Mouse (Mus musculus) embryonic facial prominence, embryonic 15.5 days (tissue): ENCODE results near the gene Pcsk4. TPM values are rescaled to one million over a fixed set of nuclear protein-coding genes. Genes with fewer than 3 reads are reported as not detected.

ENCODE experiments used
- ATAC-seq: fragments of 200-750 bp; cut with Nextera tagmentation; 2 replicates; pipeline ENCODE4 v1.8.0; 2017; ENCODE audit warnings: low read depth, moderate TSS enrichment; ENCODE audit not compliant: insufficient number of reproducible peaks, low FRiP score, low TSS enrichment
- H3K27ac ChIP-seq: fragments of 300-500 bp; sonication (generic); replicated peaks from 2 replicates; pipeline ENCODE4 v1.5.1; 2015; ENCODE audit warnings: mild to moderate bottlenecking, inconsistent platforms
- H3K27me3 ChIP-seq: fragments of 300-500 bp; sonication (generic); 2 replicates; pipeline ENCODE4 v1.6.1; 2015; ENCODE audit warnings: inconsistent platforms
- H3K36me3 ChIP-seq: fragments of 300-500 bp; sonication (generic); 2 replicates; pipeline ENCODE4 v1.6.1; 2015; ENCODE audit warnings: mild to moderate bottlenecking, inconsistent platforms
- H3K4me1 ChIP-seq: fragments of 300-500 bp; sonication (generic); 2 replicates; pipeline ENCODE4 v1.6.1; 2015; ENCODE audit warnings: inconsistent platforms
- H3K4me2 ChIP-seq: fragments of 300-500 bp; sonication (generic); replicated peaks from 2 replicates; pipeline ENCODE4 v1.6.1; 2015; ENCODE audit warnings: mild to moderate bottlenecking, inconsistent platforms
- H3K4me3 ChIP-seq: fragments of 300-500 bp; sonication (generic); replicated peaks from 2 replicates; pipeline ENCODE4 v1.5.1; 2015; ENCODE audit warnings: mild to moderate bottlenecking, inconsistent platforms
- H3K9ac ChIP-seq: fragments of 300-500 bp; sonication (generic); 2 replicates; pipeline ENCODE4 v1.6.1; 2015; ENCODE audit warnings: inconsistent platforms
- H3K9me3 ChIP-seq: fragments of 300-500 bp; sonication (generic); replicated peaks from 2 replicates; pipeline ENCODE4 v1.6.1; 2016; ENCODE audit warnings: inconsistent platforms
- WGBS: fragments of 180-500 bp; shearing (Covaris S2); methylation state at CpG from one replicate; pipeline ENCODE4 v1.1.7; 2015; 5-methylcytosine and 5-hydroxymethylcytosine counted together
- polyA plus RNA-seq: library from polyadenylated mRNA; unstranded; fragments of >200 nt; fragmentation: Nextera tagmentation; extraction: Ambion mirVana; gene quantifications from 2 replicates; pipeline ENCODE4 v1.2.1, GENCODE M21; 2015

Pcsk4 gene
- polyA plus RNA-seq, result 4.2 and 5.2 TPM in 2 replicates

DNA sequence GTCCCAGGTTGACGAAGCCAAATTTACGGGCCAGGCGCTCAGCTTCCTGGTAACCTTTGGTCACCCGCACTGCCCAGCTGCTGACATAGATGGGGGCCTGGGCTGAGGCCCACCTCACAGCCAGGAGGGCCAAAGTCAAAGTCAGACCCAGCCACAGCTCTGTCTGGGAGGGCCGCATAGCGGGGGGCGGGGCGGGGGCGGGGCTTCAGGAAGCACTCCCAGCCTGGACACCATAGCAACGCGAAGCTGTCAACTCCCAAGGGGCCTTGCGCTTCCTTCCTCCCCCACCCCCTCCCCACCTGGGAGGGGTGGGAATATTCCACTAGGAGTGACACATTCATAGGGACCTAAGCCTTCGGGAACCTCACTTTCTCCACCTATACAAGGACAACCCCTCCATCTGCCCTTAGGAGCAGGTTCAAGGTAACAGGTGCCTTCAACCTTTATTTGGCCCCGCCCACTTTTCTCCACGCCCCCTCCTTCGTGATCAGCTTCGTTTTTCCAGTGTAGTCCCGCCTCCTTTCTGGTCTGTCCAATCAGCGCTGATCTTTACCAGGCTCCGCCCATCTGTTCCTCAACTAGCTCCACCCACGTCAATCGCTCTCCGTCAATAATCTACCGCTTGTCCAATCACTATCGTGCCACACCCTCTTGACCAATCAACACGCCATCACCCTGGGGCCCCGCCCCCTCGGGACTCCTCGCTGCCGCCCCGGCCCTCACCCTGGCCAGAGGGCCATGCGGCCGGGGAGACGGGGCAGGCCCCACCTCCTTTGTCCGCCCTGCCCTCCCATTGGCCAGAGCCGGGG, at the start of gene Pcsk4, which contains the start of gene Reep6:
Gene Pcsk4 (minus strand): TSS at position 226 of the 809 bp plus-strand sequence.
Gene Reep6 (plus strand): TSS at position 681 of the 809 bp plus-strand sequence.
- Histone ChIP-seq H3K36me3 (no peaks in the 10 kb centered on the region), H3K9me3 (no peaks in the 10 kb centered on the region), H3K27me3 (0 out of 2 replicates have a peak, but pooled peaks cover 3% of the 10 kb centered on the region), H3K9ac (peak within 1 kb of the TSS; percentile 26; the same call in 1 of the 2 replicates), H3K4me1 (peaks cover 33% of the 10 kb centered on the region), H3K4me3 (peak within 1 kb of the TSS; percentile 48), H3K27ac (no peak within 1 kb of the TSS), H3K4me2 (peak within 1 kb of the TSS; percentile 93)
- peak; percentile 91 for ATAC-seq
- 5% methylated on average over 36 of the region's 36 CpGs for WGBS

GRCm38 (mm10) chr10:80377716-80378115, 48.4 kb upstream of the Pcsk4 start:
- H3K4me2 ChIP-seq, result no peak overlapping the region
- H3K36me3 ChIP-seq, result peaks cover 27% of the 10 kb centered on the region
- H3K9ac ChIP-seq, result no peak overlapping the region
- no peaks in the 10 kb centered on the region for H3K27me3 ChIP-seq
- 54% methylated on average over 10 of the region's 10 CpGs for WGBS
- no peaks in the 10 kb centered on the region for H3K9me3 ChIP-seq
- ATAC-seq, result no peak
- no peaks in the 10 kb centered on the region for H3K4me1 ChIP-seq
- H3K4me3 ChIP-seq, result no peak overlapping the region
- H3K27ac ChIP-seq, result no peak overlapping the region

DNA sequence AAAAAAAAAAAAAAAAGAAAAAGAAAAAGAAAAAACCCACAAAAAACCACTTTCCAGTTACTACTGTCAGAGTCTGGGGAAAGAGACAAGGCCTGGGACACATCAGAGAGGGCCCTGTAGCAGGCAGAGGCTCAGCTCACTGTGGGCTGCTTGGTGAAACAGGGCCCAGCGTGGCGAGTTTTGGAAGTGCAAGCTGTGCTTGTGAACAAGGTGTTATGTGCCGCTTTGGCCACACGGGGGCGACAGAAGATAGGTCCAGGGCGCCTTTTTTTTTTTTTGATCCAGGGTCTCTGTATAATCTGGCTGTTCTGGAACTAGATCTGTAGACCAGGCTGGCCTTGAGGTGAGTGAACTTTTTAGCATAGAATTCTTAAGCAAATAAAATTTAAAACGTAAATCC, 46.9 kb upstream of the Pcsk4 start:
- Histone ChIP-seq H3K4me1 (peaks cover 12% of the 10 kb centered on the region; the same call in 1 of the 2 replicates), H3K36me3 (peaks cover 12% of the 10 kb centered on the region), H3K9ac (no peak overlapping the region), H3K9me3 (no peaks in the 10 kb centered on the region), H3K4me3 (no peak overlapping the region), H3K27me3 (no peaks in the 10 kb centered on the region), H3K4me2 (no peak overlapping the region), H3K27ac (no peak overlapping the region)
- WGBS, result 3% methylated on average over 7 of the region's 7 CpGs
- ATAC-seq, result no peak

GRCm38 (mm10) chr10:80374063-80374462, 44.8 kb upstream of the Pcsk4 start:
- no peak overlapping the region for H3K27ac ChIP-seq
- no peak overlapping the region for H3K4me3 ChIP-seq
- no peaks in the 10 kb centered on the region for H3K36me3 ChIP-seq
- WGBS, result 18% methylated on average over 6 of the region's 6 CpGs
- no peak overlapping the region for H3K9ac ChIP-seq
- no peaks in the 10 kb centered on the region for H3K9me3 ChIP-seq
- no peaks in the 10 kb centered on the region for H3K27me3 ChIP-seq
- peaks cover 12% of the 10 kb centered on the region; the same call in 1 of the 2 replicates for H3K4me1 ChIP-seq
- no peak for ATAC-seq
- no peak overlapping the region for H3K4me2 ChIP-seq

DNA sequence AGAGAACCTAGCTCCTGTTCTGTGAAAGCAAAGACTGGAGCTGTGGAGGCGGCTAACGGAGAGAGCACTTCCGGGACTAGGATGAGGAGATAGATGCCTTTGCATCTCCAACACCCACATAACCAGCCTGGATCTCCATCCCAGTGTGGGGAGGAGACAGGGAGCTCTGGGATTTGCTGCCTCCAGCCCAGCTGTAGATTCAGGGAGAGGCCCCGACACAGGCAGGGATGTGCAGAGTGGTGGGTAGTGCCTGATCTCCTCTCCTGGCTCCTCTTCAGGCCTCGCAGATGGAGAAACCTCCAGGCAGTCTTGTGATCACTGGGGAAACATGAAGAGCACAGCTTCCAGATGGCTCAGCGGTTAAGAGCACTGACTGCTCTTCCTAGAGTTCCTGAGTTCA, 43.4 kb upstream of the Pcsk4 start:
- H3K36me3 ChIP-seq, result no peaks in the 10 kb centered on the region
- H3K4me1 ChIP-seq, result peaks cover 12% of the 10 kb centered on the region; the same call in 1 of the 2 replicates
- no peak overlapping the region for H3K4me3 ChIP-seq
- 75% methylated on average over 6 of the region's 6 CpGs for WGBS
- H3K9ac ChIP-seq, result no peak overlapping the region
- peak overlapping the region; percentile 60; the same call in 1 of the 2 replicates for H3K27ac ChIP-seq
- ATAC-seq, result no peak
- H3K4me2 ChIP-seq, result no peak overlapping the region
- no peaks in the 10 kb centered on the region for H3K9me3 ChIP-seq
- H3K27me3 ChIP-seq, result no peaks in the 10 kb centered on the region

- peaks cover 4% of the 10 kb centered on the region; the same call in 1 of the 2 replicates for H3K27me3 ChIP-seq
- H3K4me1 ChIP-seq, result peaks cover 12% of the 10 kb centered on the region; the same call in 1 of the 2 replicates
- H3K4me2 ChIP-seq, result peak overlapping the region; percentile 35
- ATAC-seq, result no peak
- no peaks in the 10 kb centered on the region for H3K9me3 ChIP-seq
- peak overlapping the region; percentile 35 for H3K4me3 ChIP-seq
- 51% methylated on average over 9 of the region's 9 CpGs for WGBS
- peak overlapping the region; percentile 60 for H3K27ac ChIP-seq
- no peak overlapping the region for H3K9ac ChIP-seq
- no peaks in the 10 kb centered on the region for H3K36me3 ChIP-seq
These were observed 42.7 kb upstream of the Pcsk4 start for GRCm38 (mm10) chr10:80371983-80372382.

GRCm38 (mm10) chr10:80371411-80371966, 42.2 kb upstream of the Pcsk4 start:
- Histone ChIP-seq H3K4me2 (peak overlapping the region; percentile 35), H3K4me3 (peak overlapping the region; percentile 35), H3K27ac (peak overlapping the region; percentile 60), H3K4me1 (peaks cover 12% of the 10 kb centered on the region; the same call in 1 of the 2 replicates), H3K9me3 (no peaks in the 10 kb centered on the region), H3K9ac (no peak overlapping the region), H3K36me3 (no peaks in the 10 kb centered on the region), H3K27me3 (peaks cover 4% of the 10 kb centered on the region; the same call in 1 of the 2 replicates)
- WGBS, result 2% methylated on average over 12 of the region's 12 CpGs
- peak; percentile 85 for ATAC-seq

- no peaks in the 10 kb centered on the region for H3K36me3 ChIP-seq
- no peak overlapping the region for H3K4me3 ChIP-seq
- H3K27me3 ChIP-seq, result peaks cover 4% of the 10 kb centered on the region; the same call in 1 of the 2 replicates
- WGBS, result 81% methylated on average over 21 of the region's 21 CpGs
- ATAC-seq, result no peak
- H3K4me1 ChIP-seq, result peaks cover 12% of the 10 kb centered on the region; the same call in 1 of the 2 replicates
- no peak overlapping the region for H3K27ac ChIP-seq
- no peak overlapping the region for H3K4me2 ChIP-seq
- no peaks in the 10 kb centered on the region for H3K9me3 ChIP-seq
- H3K9ac ChIP-seq, result no peak overlapping the region
These were observed 40.9 kb upstream of the Pcsk4 start for GRCm38 (mm10) chr10:80369995-80370747.

GRCm38 (mm10) chr10:80368392-80368791, 39.1 kb upstream of the Pcsk4 start:
- H3K9me3 ChIP-seq, result no peaks in the 10 kb centered on the region
- no peak overlapping the region for H3K27ac ChIP-seq
- H3K36me3 ChIP-seq, result no peaks in the 10 kb centered on the region
- no peak overlapping the region for H3K4me2 ChIP-seq
- peaks cover 12% of the 10 kb centered on the region; the same call in 1 of the 2 replicates for H3K4me1 ChIP-seq
- WGBS, result 82% methylated on average over 6 of the region's 6 CpGs
- no peak for ATAC-seq
- H3K27me3 ChIP-seq, result peaks cover 13% of the 10 kb centered on the region; the same call in 1 of the 2 replicates
- no peak overlapping the region for H3K9ac ChIP-seq
- H3K4me3 ChIP-seq, result no peak overlapping the region

GRCm38 (mm10) chr10:80367954-80368353, 38.7 kb upstream of the Pcsk4 start:
- Histone ChIP-seq H3K4me1 (peaks cover 12% of the 10 kb centered on the region; the same call in 1 of the 2 replicates), H3K4me3 (no peak overlapping the region), H3K27me3 (peaks cover 13% of the 10 kb centered on the region; the same call in 1 of the 2 replicates), H3K9me3 (no peaks in the 10 kb centered on the region), H3K27ac (no peak overlapping the region), H3K9ac (no peak overlapping the region), H3K4me2 (no peak overlapping the region), H3K36me3 (no peaks in the 10 kb centered on the region)
- ATAC-seq, result no peak
- 47% methylated on average over 5 of the region's 5 CpGs for WGBS

GRCm38 (mm10) chr10:80365736-80366135, 36.4 kb upstream of the Pcsk4 start:
- Histone ChIP-seq H3K4me2 (no peak overlapping the region), H3K4me3 (no peak overlapping the region), H3K9me3 (no peaks in the 10 kb centered on the region), H3K4me1 (no peaks in the 10 kb centered on the region), H3K9ac (no peak overlapping the region), H3K27ac (no peak overlapping the region), H3K36me3 (no peaks in the 10 kb centered on the region), H3K27me3 (peaks cover 17% of the 10 kb centered on the region; the same call in 1 of the 2 replicates)
- WGBS, result 52% methylated on average over 6 of the region's 6 CpGs
- no peak for ATAC-seq
